In genomic region chr3:27370125-27370524, GRCm38 (mm10) we compare ENCODE assay signal across 9 mouse cellular contexts. TPM values are rescaled to one million over a fixed set of nuclear protein-coding genes. Genes with fewer than 3 reads are reported as not detected.
DNase-seq lines count a peak whose midpoint lies in the region; ATAC-seq lines count a peak whose summit lies in the region.
"Had no signal": no experiment of that assay in that cellular context is flagged by ENCODE, and none has a peak within 500 bp of the region (broad histone marks: within the 10 kb centered on the region; RNA-seq: fewer than 3 reads in every experiment).

No protein-coding gene starts in this region.

- peaks cover 56% of the 10 kb centered on the region for H3K27me3 ChIP-seq in intestine, embryonic 14.5 days (replicated peaks; ENCODE audit: control insufficient read depth, insufficient read depth, low read length)
- H3K27me3 ChIP-seq in intestine, embryonic 16.5 days (replicated peaks; ENCODE audit: control insufficient read depth, insufficient read depth, low read length): peaks cover 32% of the 10 kb centered on the region
- peaks cover 37% of the 10 kb centered on the region for H3K27me3 ChIP-seq in hindbrain, embryonic 11.5 days (ENCODE audit: control insufficient read depth, insufficient read depth, low read length)

- no peaks in the 10 kb centered on the region for H3K9me3 ChIP-seq in intestine, embryonic 14.5 days (ENCODE audit: control insufficient read depth, low read length)
- H3K9me3 ChIP-seq in intestine, embryonic 16.5 days (ENCODE audit: control insufficient read depth, low read length): no peaks in the 10 kb centered on the region
- H3K9me3 ChIP-seq in hindbrain, embryonic 11.5 days (ENCODE audit: control insufficient read depth, low read length): no peaks in the 10 kb centered on the region

- no peak overlapping the region for H3K27ac ChIP-seq in intestine, embryonic 14.5 days (ENCODE audit: low read depth)
- no peak overlapping the region for H3K27ac ChIP-seq in intestine, embryonic 16.5 days (ENCODE audit: low read length)
- H3K27ac ChIP-seq in hindbrain, embryonic 11.5 days (ENCODE audit: low read depth, low read length): no peak overlapping the region

- H3K4me3 ChIP-seq in intestine, embryonic 14.5 days (ENCODE audit: low read depth, low read length): no peak overlapping the region
- no peak overlapping the region for H3K4me3 ChIP-seq in intestine, embryonic 16.5 days (ENCODE audit: low read length)
- no peak overlapping the region for H3K4me3 ChIP-seq in hindbrain, embryonic 11.5 days (ENCODE audit: low read depth, low read length)

- peak; percentile 91 for DNase-seq in intestine, embryonic 14.5 days (ENCODE audit: low spot score)
- DNase-seq in R1 (ENCODE audit: low read depth, low spot score): peak; percentile 70
- peak; percentile 81 for DNase-seq in hindbrain, embryonic 11.5 days (ENCODE audit: low spot score)
- peak; percentile 40 to 54 for DNase-seq in lung, postnatal 4 days
- peak; percentile 80 for DNase-seq in thymus, postnatal 4 days
- no peak for DNase-seq in frontal cortex, postnatal 10 days (ENCODE audit: low spot score in 2 of 2)

- 2% methylated on average over 10 of the region's 10 CpGs for WGBS in intestine, embryonic 14.5 days
- WGBS in intestine, embryonic 16.5 days: 5% methylated on average over 10 of the region's 10 CpGs
- 4% methylated on average over 10 of the region's 10 CpGs for WGBS in hindbrain, embryonic 11.5 days

- no peak for ATAC-seq in intestine, embryonic 14.5 days (replicated peaks; ENCODE audit: low FRiP score, low TSS enrichment, low read depth)
- ATAC-seq in intestine, embryonic 16.5 days: no peak
- ATAC-seq in hindbrain, embryonic 11.5 days (ENCODE audit: low FRiP score): no peak
- no peak for ATAC-seq in erythroid progenitor cell, adult 5-6 weeks (replicated peaks; ENCODE audit: low FRiP score, poor library complexity, severe bottlenecking)

- no peak overlapping the region for H3K4me2 ChIP-seq in intestine, embryonic 14.5 days (ENCODE audit: low read length)
- H3K4me2 ChIP-seq in intestine, embryonic 16.5 days (ENCODE audit: low read depth, low read length): no peak overlapping the region
- no peak overlapping the region for H3K4me2 ChIP-seq in hindbrain, embryonic 11.5 days (replicated peaks; ENCODE audit: low read depth, low read length)

- no peaks in the 10 kb centered on the region for H3K36me3 ChIP-seq in intestine, embryonic 14.5 days (ENCODE audit: control insufficient read depth, insufficient read depth, low read length)
- H3K36me3 ChIP-seq in intestine, embryonic 16.5 days (ENCODE audit: control insufficient read depth, insufficient read depth, low read length): no peaks in the 10 kb centered on the region
- H3K36me3 ChIP-seq in hindbrain, embryonic 11.5 days (ENCODE audit: control insufficient read depth, insufficient read depth, low read length): no peaks in the 10 kb centered on the region

- no peak overlapping the region for H3K9ac ChIP-seq in intestine, embryonic 14.5 days (ENCODE audit: low read length)
- H3K9ac ChIP-seq in intestine, embryonic 16.5 days (ENCODE audit: low read depth, low read length): no peak overlapping the region
- no peak overlapping the region for H3K9ac ChIP-seq in hindbrain, embryonic 11.5 days (ENCODE audit: low read depth, low read length)

- 0 out of 2 replicates have a peak, but pooled peaks cover 3% of the 10 kb centered on the region for H3K4me1 ChIP-seq in intestine, embryonic 14.5 days (replicated peaks; ENCODE audit: control insufficient read depth, insufficient read depth, low read length)
- H3K4me1 ChIP-seq in intestine, embryonic 16.5 days (ENCODE audit: control insufficient read depth, insufficient read depth, low read length): no peaks in the 10 kb centered on the region
- H3K4me1 ChIP-seq in hindbrain, embryonic 11.5 days (replicated peaks; ENCODE audit: control insufficient read depth, insufficient read depth, low read length): 0 out of 2 replicates have a peak, but pooled peaks cover 4% of the 10 kb centered on the region

RNA-seq across cellular contexts. Expression of gene Ghsr, which starts 1.0 kb away (rescaled TPM):
- polyA plus RNA-seq in intestine, embryonic 14.5 days (2014; fragmentation: Nextera tagmentation; extraction: Ambion mirVana): not detected in 2 replicates
- not detected in 2 replicates for polyA plus RNA-seq in intestine, embryonic 16.5 days (2015; fragmentation: Nextera tagmentation; extraction: Ambion mirVana)
- polyA plus RNA-seq in hindbrain, embryonic 11.5 days (2014; fragmentation: Nextera tagmentation; extraction: Ambion mirVana): 0.14 and 0.18 TPM in 2 replicates
- total RNA-seq in erythroid progenitor cell, adult 5-6 weeks (2015; ENCODE audit: low replicate concordance): not detected in 2 replicates
- not detected in 2 replicates for total RNA-seq in erythroid progenitor cell, adult 5-6 weeks (2017; ENCODE audit: low replicate concordance)
- polyA plus RNA-seq: heart, embryonic 16.5 days had no signal

RNA-seq across cellular contexts. Expression of gene Tnfsf10, which starts 53.3 kb away (rescaled TPM):
- polyA plus RNA-seq in intestine, embryonic 14.5 days (2014; fragmentation: Nextera tagmentation; extraction: Ambion mirVana): 0.36 and 0.41 TPM in 2 replicates
- 0.76 and 1.1 TPM in 2 replicates for polyA plus RNA-seq in intestine, embryonic 16.5 days (2015; fragmentation: Nextera tagmentation; extraction: Ambion mirVana)
- not detected in 2 replicates for polyA plus RNA-seq in hindbrain, embryonic 11.5 days (2014; fragmentation: Nextera tagmentation; extraction: Ambion mirVana)
- total RNA-seq in erythroid progenitor cell, adult 5-6 weeks (2015; ENCODE audit: low replicate concordance): not detected in 2 replicates
- 1.3 and 1.4 TPM in 2 replicates for total RNA-seq in erythroid progenitor cell, adult 5-6 weeks (2017; ENCODE audit: low replicate concordance)

Comparison
In these comparisons a context has a peak if more than half of its experiments do, and no peak if none do; other contexts are left out.
1. DNase-seq: peak in intestine, embryonic 14.5 days (single experiment), R1 (single experiment), hindbrain, embryonic 11.5 days (single experiment), lung, postnatal 4 days (2 of 2) and thymus, postnatal 4 days (single experiment); none in frontal cortex, postnatal 10 days (0 of 2).